Mouse (Mus musculus) forebrain, embryonic 14.5 days (tissue): ENCODE data around the gene Rhbg. TPM values are rescaled to one million over a fixed set of nuclear protein-coding genes. Genes with fewer than 3 reads are reported as not detected.

Experiments
- ATAC-seq: fragments of 200-750 bp; cut with Nextera tagmentation; 2 replicates; pipeline ENCODE4 v1.8.0; 2017; ENCODE audit warnings: mild to moderate bottlenecking, moderate library complexity
- DNase-seq: peaks from one replicate; pipeline ENCODE4 v3.0.0-alpha.2; 2015; ENCODE audit warnings: low spot score
- H3K27ac ChIP-seq: fragments of 300-500 bp; sonication (generic); 2 replicates; pipeline ENCODE4 v1.5.1; 2014; ENCODE audit warnings: low read depth, mild to moderate bottlenecking, control low read depth, low read length, moderate library complexity
- H3K27me3 ChIP-seq: fragments of 300-500 bp; sonication (generic); replicated peaks from 2 replicates; pipeline ENCODE4 v1.6.1; 2014; ENCODE audit warnings: low read length, control low read depth, mixed read lengths; ENCODE audit not compliant: control insufficient read depth, insufficient read depth
- H3K36me3 ChIP-seq: fragments of 300-500 bp; sonication (generic); 2 replicates; pipeline ENCODE4 v1.6.1; 2014; ENCODE audit warnings: low read length, control low read depth; ENCODE audit not compliant: control insufficient read depth, insufficient read depth
- H3K4me1 ChIP-seq: fragments of 300-500 bp; sonication (generic); 2 replicates; pipeline ENCODE4 v1.6.1; 2014; ENCODE audit warnings: antibody characterized with exemption, low read length, control low read depth; ENCODE audit not compliant: control insufficient read depth, insufficient read depth
- H3K4me2 ChIP-seq: fragments of 300-500 bp; sonication (generic); 2 replicates; pipeline ENCODE4 v1.6.1; 2014; ENCODE audit warnings: mild to moderate bottlenecking, control low read depth, low read length
- H3K4me3 ChIP-seq: fragments of 300-500 bp; sonication (generic); 2 replicates; pipeline ENCODE4 v1.5.1; 2014; ENCODE audit warnings: low read depth, low read length, control low read depth
- H3K9ac ChIP-seq: fragments of 300-500 bp; sonication (generic); 2 replicates; pipeline ENCODE4 v1.6.1; 2014; ENCODE audit warnings: mild to moderate bottlenecking, low read length, control low read depth, moderate library complexity
- H3K9me3 ChIP-seq: fragments of 300-500 bp; sonication (generic); replicated peaks from 2 replicates; pipeline ENCODE4 v1.6.1; 2016; ENCODE audit warnings: low read length, control low read depth, mixed read lengths; ENCODE audit not compliant: control insufficient read depth
- WGBS: fragments of 180-500 bp; shearing (Covaris S2); extraction: QIAGEN DNeasy Blood & Tissue Kit; methylation state at CpG from one replicate; pipeline ENCODE4 v1.1.7; 2014; 5-methylcytosine and 5-hydroxymethylcytosine counted together
- polyA plus RNA-seq: library from polyadenylated mRNA; unstranded; fragments of >200 nt; fragmentation: Nextera tagmentation; extraction: Ambion mirVana; gene quantifications from 2 replicates; pipeline ENCODE4 v1.2.1, GENCODE M21; 2014

The Rhbg gene
- polyA plus RNA-seq, 1 experiment from 2014 or later = 0.25 TPM

GRCm38 (mm10) chr3:88219940-88220339, 34.6 kb downstream of the Rhbg start:
- H3K27ac ChIP-seq = peak overlapping the region; percentile 97
- ATAC-seq = peak; percentile 30
- WGBS = 3% methylated on average over 9 of the region's 9 CpGs
- DNase-seq = peak; percentile 94
- H3K4me2 ChIP-seq = peak overlapping the region; percentile 98
- H3K9ac ChIP-seq = peak overlapping the region; percentile 100
- H3K9me3 ChIP-seq = no peaks in the 10 kb centered on the region
- H3K27me3 ChIP-seq = no peaks in the 10 kb centered on the region
- H3K4me3 ChIP-seq = peak overlapping the region; percentile 86
- peaks cover 82% of the 10 kb centered on the region for H3K36me3 ChIP-seq
- H3K4me1 ChIP-seq = peaks cover 52% of the 10 kb centered on the region

DNA sequence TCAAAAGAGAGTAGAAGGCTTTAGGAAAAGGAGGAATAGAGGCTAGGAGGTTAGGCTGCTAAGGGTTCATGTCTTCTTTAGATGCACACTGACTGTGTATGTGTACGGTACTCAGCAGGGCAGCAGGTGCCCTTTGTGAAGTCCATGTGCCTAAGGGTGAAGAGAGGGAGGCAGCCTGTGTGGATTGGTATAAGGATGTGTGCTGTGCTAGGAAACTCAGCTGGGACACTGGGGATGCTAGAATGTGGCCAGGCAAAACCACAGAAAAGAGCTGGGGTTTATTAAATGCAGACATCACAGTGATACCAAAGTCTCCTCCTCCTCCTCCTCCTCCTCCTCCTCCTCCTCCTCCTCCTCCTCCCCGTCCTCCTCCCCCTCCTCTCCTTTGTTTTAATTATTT, 36.8 kb downstream of the Rhbg start:
- no peak for DNase-seq
- Histone ChIP-seq H3K9me3 (no peaks in the 10 kb centered on the region), H3K27me3 (no peaks in the 10 kb centered on the region), H3K36me3 (peaks cover 75% of the 10 kb centered on the region), H3K4me1 (peaks cover 29% of the 10 kb centered on the region), H3K4me3 (peak overlapping the region; percentile 86), H3K4me2 (peak overlapping the region; percentile 98), H3K9ac (peak overlapping the region; percentile 100), H3K27ac (peak overlapping the region; percentile 97)
- 21% methylated on average over 1 of the region's 2 CpGs for WGBS
- no peak for ATAC-seq

GRCm38 (mm10) chr3:88216534-88217326, 37.8 kb downstream of the Rhbg start:
- Histone ChIP-seq H3K27ac (peak overlapping the region; percentile 97), H3K36me3 (peaks cover 80% of the 10 kb centered on the region), H3K4me1 (peaks cover 32% of the 10 kb centered on the region), H3K9me3 (no peaks in the 10 kb centered on the region), H3K27me3 (no peaks in the 10 kb centered on the region), H3K4me3 (peak overlapping the region; percentile 86), H3K4me2 (peak overlapping the region; percentile 98), H3K9ac (peak overlapping the region; percentile 100)
- WGBS = 13% methylated on average over 7 of the region's 7 CpGs
- no peak for ATAC-seq
- no peak for DNase-seq

DNA sequence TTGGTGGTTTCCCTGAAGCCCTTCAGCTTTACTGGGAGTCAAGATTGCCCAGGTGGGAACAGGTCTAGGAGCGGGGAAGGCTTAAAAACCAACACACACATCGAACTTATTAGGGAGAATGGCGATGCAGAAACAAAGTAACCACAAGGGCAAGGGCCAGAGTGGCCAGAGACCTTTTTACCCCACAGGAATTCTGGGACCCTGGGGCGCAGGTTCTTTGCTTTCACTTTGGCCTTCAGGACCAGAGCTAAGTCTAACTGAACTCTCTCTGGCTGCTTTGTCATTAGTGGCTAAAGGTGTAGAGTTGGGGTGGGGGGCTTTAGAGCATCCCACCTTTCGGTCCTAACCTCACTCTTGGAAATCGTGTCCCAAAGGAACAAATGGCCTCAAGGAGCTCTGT, 38.4 kb downstream of the Rhbg start:
- Histone ChIP-seq H3K4me2 (peak overlapping the region; percentile 98), H3K4me3 (peak overlapping the region; percentile 86), H3K27me3 (no peaks in the 10 kb centered on the region), H3K27ac (peak overlapping the region; percentile 97), H3K36me3 (peaks cover 79% of the 10 kb centered on the region), H3K9me3 (no peaks in the 10 kb centered on the region), H3K9ac (peak overlapping the region; percentile 100), H3K4me1 (peaks cover 28% of the 10 kb centered on the region)
- 8% methylated on average over 6 of the region's 6 CpGs for WGBS
- DNase-seq (no peak), ATAC-seq (no peak)

GRCm38 (mm10) chr3:88215553-88216004, 38.9 kb downstream of the Rhbg start:
- Histone ChIP-seq H3K27ac (peak overlapping the region; percentile 97), H3K9ac (peak overlapping the region; percentile 100), H3K4me3 (peak overlapping the region; percentile 86), H3K4me2 (peak overlapping the region; percentile 98), H3K4me1 (peaks cover 24% of the 10 kb centered on the region), H3K36me3 (peaks cover 76% of the 10 kb centered on the region), H3K9me3 (no peaks in the 10 kb centered on the region), H3K27me3 (no peaks in the 10 kb centered on the region)
- DNase-seq = no peak
- WGBS = 5% methylated on average over 23 of the region's 23 CpGs
- no peak for ATAC-seq

GRCm38 (mm10) chr3:88214971-88215552, 39.4 kb downstream of the Rhbg start:
- H3K4me1 ChIP-seq = peaks cover 24% of the 10 kb centered on the region

GRCm38 (mm10) chr3:88214197-88214938, 40.1 kb downstream of the Rhbg start:
- ATAC-seq = peak; percentile 89
- peak overlapping the region; percentile 97 for H3K27ac ChIP-seq
- WGBS = 5% methylated on average over 41 of the region's 42 CpGs
- H3K4me3 ChIP-seq = peak overlapping the region; percentile 86
- DNase-seq = peak; percentile 97
- no peaks in the 10 kb centered on the region for H3K9me3 ChIP-seq
- no peaks in the 10 kb centered on the region for H3K27me3 ChIP-seq
- H3K4me2 ChIP-seq = peak overlapping the region; percentile 98
- peaks cover 20% of the 10 kb centered on the region; the same call in 1 of the 2 replicates for H3K4me1 ChIP-seq
- H3K9ac ChIP-seq = peak overlapping the region; percentile 100
- H3K36me3 ChIP-seq = peaks cover 79% of the 10 kb centered on the region

More at GRCm38 (mm10) chr3:88214971-88215552, 39.4 kb downstream of the Rhbg start:
- Histone ChIP-seq H3K9me3 (no peaks in the 10 kb centered on the region), H3K9ac (peak overlapping the region; percentile 100), H3K4me3 (peak overlapping the region; percentile 86), H3K36me3 (peaks cover 76% of the 10 kb centered on the region), H3K4me2 (peak overlapping the region; percentile 98), H3K27ac (peak overlapping the region; percentile 97), H3K27me3 (no peaks in the 10 kb centered on the region)
- DNase-seq (no peak), ATAC-seq (peak; percentile 0; the same call in 1 of the 2 replicates)
- 3% methylated on average over 48 of the region's 48 CpGs for WGBS

DNA sequence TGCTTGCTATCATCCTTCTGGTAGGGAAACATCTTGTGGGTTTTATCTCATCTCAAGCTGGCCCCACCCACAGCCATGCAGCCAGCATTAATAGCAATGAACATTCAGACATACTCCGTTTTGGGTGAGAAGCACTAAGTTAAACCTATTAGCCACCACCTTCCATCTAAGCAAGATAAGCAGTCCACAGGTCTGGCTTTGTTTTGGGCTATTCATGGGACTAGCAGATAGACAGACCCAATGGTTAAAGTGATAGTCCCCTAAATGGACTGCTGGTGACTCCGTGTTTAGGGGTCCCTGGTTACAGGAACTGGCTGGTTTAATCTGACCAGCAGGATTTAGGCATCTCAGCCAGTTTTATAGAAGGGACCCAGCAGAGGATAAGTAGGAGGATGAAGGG, 41.5 kb downstream of the Rhbg start:
- no peak for DNase-seq
- no peak for ATAC-seq
- Histone ChIP-seq H3K4me3 (peak overlapping the region; percentile 86), H3K4me1 (peaks cover 12% of the 10 kb centered on the region; the same call in 1 of the 2 replicates), H3K36me3 (peaks cover 73% of the 10 kb centered on the region), H3K27me3 (no peaks in the 10 kb centered on the region), H3K27ac (peak overlapping the region; percentile 97), H3K4me2 (peak overlapping the region; percentile 98), H3K9ac (peak overlapping the region; percentile 100), H3K9me3 (no peaks in the 10 kb centered on the region)
- WGBS = 8% methylated on average over 2 of the region's 2 CpGs
